Mouse (Mus musculus) lung, postnatal 0 days (tissue): ENCODE results near the gene Arhgap4.

Experiments used
- CTCF ChIP-seq: IDR thresholded peaks from 2 replicates; pipeline ENCODE4 v1.5.1; 2016; ENCODE audit warnings: antibody characterized with exemption, mild to moderate bottlenecking
- EP300 ChIP-seq: IDR thresholded peaks from 2 replicates; pipeline ENCODE4 v1.6.1; 2016; ENCODE audit warnings: antibody characterized with exemption, mild to moderate bottlenecking, control low read depth

DNA sequence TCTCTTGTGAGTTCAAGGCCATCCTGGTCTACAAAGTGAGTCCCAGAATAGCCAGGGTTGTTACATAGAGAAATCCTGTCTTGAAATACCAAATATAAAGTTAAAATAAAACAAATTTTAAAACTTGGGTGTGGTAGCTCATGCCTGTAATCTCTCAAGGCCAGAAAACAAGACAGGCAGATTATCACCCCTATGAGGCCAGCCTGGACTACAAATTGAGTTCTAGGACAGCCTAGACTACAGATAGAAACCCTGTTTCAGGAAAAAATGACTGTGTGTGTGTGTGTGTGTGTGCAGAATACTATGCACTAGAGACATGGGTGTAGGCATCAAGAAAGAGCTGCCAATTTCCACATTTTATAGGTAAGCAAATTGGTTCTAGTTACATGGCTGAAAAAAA, 49.1 kb upstream of the Arhgap4 start:
- TF ChIP-seq CTCF (no peak), EP300 (no peak)
